Mouse (Mus musculus) liver, postnatal 0 days (tissue): Measurements from ENCODE around the gene Vwa2.

Source experiments
- CTCF ChIP-seq: sonication (generic); IDR thresholded peaks from 2 replicates; pipeline ENCODE4 v1.5.1; 2016; ENCODE audit warnings: antibody characterized with exemption, low read depth
- EP300 ChIP-seq: IDR thresholded peaks from 2 replicates; pipeline ENCODE4 v1.6.1; 2016; ENCODE audit warnings: antibody characterized with exemption, low read depth, mild to moderate bottlenecking

GRCm38 (mm10) chr19:56935777-56936176 lies 61.7 kb downstream of the Vwa2 start:
- TF ChIP-seq CTCF (peak; percentile 22; the same call in 1 of the 2 replicates), EP300 (no peak)
